Mouse (Mus musculus) midbrain, embryonic 11.5 days (tissue): ENCODE data around the gene Pin4. TPM values are rescaled to one million over a fixed set of nuclear protein-coding genes. Genes with fewer than 3 reads are reported as not detected.

Experiments
- ATAC-seq: fragments of 200-750 bp; cut with Nextera tagmentation; 2 replicates; pipeline ENCODE4 v1.8.0; 2017; ENCODE audit warnings: moderate TSS enrichment, moderate library complexity; ENCODE audit not compliant: low FRiP score
- DNase-seq: peaks from one replicate; pipeline ENCODE4 v3.0.0; 2015; ENCODE audit warnings: low spot score; ENCODE audit errors: missing footprints
- H3K27ac ChIP-seq: fragments of 300-500 bp; sonication (generic); 2 replicates; pipeline ENCODE4 v1.5.1; 2014; ENCODE audit warnings: low read depth, low read length
- H3K27me3 ChIP-seq: fragments of 300-500 bp; sonication (generic); 2 replicates; pipeline ENCODE4 v1.6.1; 2014; ENCODE audit warnings: mild to moderate bottlenecking, low read length, moderate library complexity, mixed read lengths; ENCODE audit not compliant: control insufficient read depth, insufficient read depth
- H3K36me3 ChIP-seq: fragments of 300-500 bp; sonication (generic); 2 replicates; pipeline ENCODE4 v1.6.1; 2014; ENCODE audit warnings: mild to moderate bottlenecking, low read length, moderate library complexity, mixed read lengths; ENCODE audit not compliant: control insufficient read depth, insufficient read depth
- H3K4me1 ChIP-seq: fragments of 300-500 bp; sonication (generic); 2 replicates; pipeline ENCODE4 v1.6.1; 2014; ENCODE audit warnings: low read length; ENCODE audit not compliant: control insufficient read depth, insufficient read depth
- H3K4me2 ChIP-seq: fragments of 300-500 bp; sonication (generic); 2 replicates; pipeline ENCODE4 v1.6.1; 2014; ENCODE audit warnings: mild to moderate bottlenecking, moderate library complexity
- H3K4me3 ChIP-seq: fragments of 300-500 bp; sonication (generic); 2 replicates; pipeline ENCODE4 v1.5.1; 2014; ENCODE audit warnings: low read depth, low read length
- H3K9ac ChIP-seq: fragments of 300-500 bp; sonication (generic); 2 replicates; pipeline ENCODE4 v1.6.1; 2014; ENCODE audit warnings: low read length
- H3K9me3 ChIP-seq: fragments of 300-500 bp; sonication (generic); 2 replicates; pipeline ENCODE4 v1.6.1; 2016; ENCODE audit warnings: low read length; ENCODE audit not compliant: control insufficient read depth
- WGBS: fragments of 180-500 bp; shearing (Covaris S2); extraction: QIAGEN DNeasy Blood & Tissue Kit; methylation state at CpG from one replicate; pipeline ENCODE4 v1.1.7; 2014; 5-methylcytosine and 5-hydroxymethylcytosine counted together
- polyA plus RNA-seq: library from polyadenylated mRNA; unstranded; fragments of >200 nt; fragmentation: Nextera tagmentation; extraction: Ambion mirVana; gene quantifications from 2 replicates; pipeline ENCODE4 v1.2.1, GENCODE M21; 2014

Pin4 gene
- polyA plus RNA-seq, 1 experiment from 2014 or later = 70.8 TPM

- DNase-seq = no peak
- Histone ChIP-seq H3K9me3 (no peaks in the 10 kb centered on the region), H3K36me3 (no peaks in the 10 kb centered on the region), H3K27me3 (no peaks in the 10 kb centered on the region), H3K4me3 (no peak overlapping the region), H3K9ac (peak overlapping the region; percentile 24; the same call in 1 of the 2 replicates), H3K4me1 (peaks cover 4% of the 10 kb centered on the region), H3K27ac (no peak overlapping the region), H3K4me2 (no peak overlapping the region)
- no peak for ATAC-seq
- 29% methylated on average over 5 of the region's 5 CpGs for WGBS
Observed at GRCm38 (mm10) chrX:102166521-102166920, 47.3 kb downstream of the Pin4 start.

GRCm38 (mm10) chrX:102166986-102167385, 47.7 kb downstream of the Pin4 start:
- no peak for DNase-seq
- Histone ChIP-seq H3K27ac (no peak overlapping the region; the same call in 1 of the 2 replicates), H3K36me3 (no peaks in the 10 kb centered on the region), H3K4me1 (peaks cover 4% of the 10 kb centered on the region), H3K27me3 (no peaks in the 10 kb centered on the region), H3K9me3 (no peaks in the 10 kb centered on the region), H3K4me2 (no peak overlapping the region), H3K9ac (peak overlapping the region; percentile 24), H3K4me3 (no peak overlapping the region)
- peak; percentile 57 for ATAC-seq
- WGBS = 22% methylated on average over 6 of the region's 6 CpGs

- DNase-seq = no peak
- Histone ChIP-seq H3K27ac (no peak overlapping the region), H3K4me3 (no peak overlapping the region), H3K4me2 (no peak overlapping the region), H3K9ac (no peak overlapping the region), H3K27me3 (no peaks in the 10 kb centered on the region), H3K9me3 (no peaks in the 10 kb centered on the region), H3K36me3 (no peaks in the 10 kb centered on the region), H3K4me1 (peaks cover 4% of the 10 kb centered on the region)
- ATAC-seq = no peak
- WGBS = 52% methylated on average over 1 of the region's 1 CpGs
Observed at GRCm38 (mm10) chrX:102169724-102170123, 50.5 kb downstream of the Pin4 start.

GRCm38 (mm10) chrX:102170135-102170534, 50.9 kb downstream of the Pin4 start:
- H3K36me3 ChIP-seq = no peaks in the 10 kb centered on the region
- no peak overlapping the region for H3K27ac ChIP-seq
- no peaks in the 10 kb centered on the region for H3K27me3 ChIP-seq
- no peak overlapping the region for H3K9ac ChIP-seq
- 36% methylated on average over 3 of the region's 3 CpGs for WGBS
- ATAC-seq (no peak), DNase-seq (no peak)
- H3K4me2 ChIP-seq = no peak overlapping the region
- H3K4me3 ChIP-seq = no peak overlapping the region
- H3K4me1 ChIP-seq = peaks cover 4% of the 10 kb centered on the region
- no peaks in the 10 kb centered on the region for H3K9me3 ChIP-seq

- H3K36me3 ChIP-seq = no peaks in the 10 kb centered on the region
- no peak overlapping the region for H3K27ac ChIP-seq
- no peaks in the 10 kb centered on the region for H3K9me3 ChIP-seq
- no peak for DNase-seq
- no peak overlapping the region for H3K4me3 ChIP-seq
- peaks cover 4% of the 10 kb centered on the region for H3K4me1 ChIP-seq
- ATAC-seq = no peak
- H3K27me3 ChIP-seq = no peaks in the 10 kb centered on the region
- H3K9ac ChIP-seq = no peak overlapping the region
- 68% methylated on average over 3 of the region's 3 CpGs for WGBS
- no peak overlapping the region for H3K4me2 ChIP-seq
Observed at GRCm38 (mm10) chrX:102170900-102171299, 51.7 kb downstream of the Pin4 start.

GRCm38 (mm10) chrX:102175538-102176287, 56.5 kb downstream of the Pin4 start:
- Histone ChIP-seq H3K4me1 (no peaks in the 10 kb centered on the region), H3K27ac (no peak overlapping the region), H3K9ac (no peak overlapping the region), H3K9me3 (no peaks in the 10 kb centered on the region), H3K27me3 (peaks cover 2% of the 10 kb centered on the region; the same call in 1 of the 2 replicates), H3K4me3 (no peak overlapping the region), H3K36me3 (no peaks in the 10 kb centered on the region), H3K4me2 (no peak overlapping the region)
- 89% methylated on average over 5 of the region's 5 CpGs for WGBS
- ATAC-seq (no peak), DNase-seq (no peak)

Other genes starting within 250 kb of the Pin4 start
- 3.2 and 3.5 TPM in 2 replicates for gene Rtl5, start 48.1 kb upstream of the Pin4 start, polyA plus RNA-seq
- gene Ercc6l, start 37.6 kb downstream of the Pin4 start, polyA plus RNA-seq = 19.9 and 23.4 TPM in 2 replicates
- 657 and 675 TPM in 2 replicates for gene Rps4x, start 69.9 kb downstream of the Pin4 start, polyA plus RNA-seq
- 7.1 and 9.4 TPM in 2 replicates for gene Cited1, start 132.7 kb downstream of the Pin4 start, polyA plus RNA-seq